Mouse (Mus musculus) monocyte, adult 5-6 weeks (primary cell): ENCODE results near the gene Ccdc33. TPM values are rescaled to one million over a fixed set of nuclear protein-coding genes. Genes with fewer than 3 reads are reported as not detected.

Source experiments
- ATAC-seq: fragments of 153-309, 156-312 bp; replicated peaks from 2 replicates; pipeline ENCODE4 v1.8.0; 2017; ENCODE audit warnings: mild to moderate bottlenecking; ENCODE audit not compliant: low TSS enrichment, insufficient number of reproducible peaks, severe bottlenecking, poor library complexity, low FRiP score
- total RNA-seq: library from RNA; stranded (forward); fragments of 200-1000, 200-491, 200-594 nt; gene quantifications from 3 replicates; pipeline ENCODE4 v1.2.3, GENCODE M21; 2017

Gene Ccdc33
- total RNA-seq, 1 experiment from 2014 or later: not detected

DNA sequence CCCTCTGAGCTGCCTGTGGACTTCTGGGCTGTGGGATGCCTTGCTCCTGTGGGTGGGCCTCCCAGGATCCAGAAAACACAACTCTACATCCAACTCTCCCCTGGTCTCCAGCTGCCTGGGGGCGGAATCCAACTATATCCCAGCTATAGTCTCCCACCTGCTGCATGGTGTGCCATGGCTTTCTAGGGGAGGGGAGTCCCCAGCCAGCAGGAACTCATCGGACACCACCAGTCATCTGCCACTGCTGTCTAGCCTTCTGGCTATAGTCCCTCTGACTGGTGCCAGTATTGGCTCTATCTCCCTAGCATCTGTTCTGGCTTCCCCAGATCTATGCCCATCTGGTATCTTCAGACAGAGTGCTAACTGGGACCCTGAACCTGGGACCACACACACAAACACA is 83.1 kb downstream of the Ccdc33 start:
- no peak for ATAC-seq

DNA sequence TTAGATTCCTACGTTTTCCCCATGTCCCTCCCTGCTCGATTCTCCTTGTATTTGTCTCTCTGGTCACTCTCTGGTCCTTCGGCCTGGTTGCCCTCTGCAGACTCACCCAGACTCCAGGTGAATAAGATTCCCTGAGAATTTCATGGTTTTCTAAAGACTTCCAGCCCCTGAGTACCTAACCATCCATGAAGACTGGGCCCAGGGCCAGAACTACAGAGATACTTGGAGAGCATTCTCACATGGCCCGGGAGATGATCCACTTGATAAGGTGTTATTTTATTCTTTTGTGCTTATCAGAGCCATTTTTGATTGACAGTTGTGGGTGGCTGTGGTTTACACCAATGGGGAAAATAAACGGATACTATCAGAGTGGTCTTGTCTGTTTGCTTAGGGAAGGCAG is 86.7 kb downstream of the Ccdc33 start:
- no peak for ATAC-seq

DNA sequence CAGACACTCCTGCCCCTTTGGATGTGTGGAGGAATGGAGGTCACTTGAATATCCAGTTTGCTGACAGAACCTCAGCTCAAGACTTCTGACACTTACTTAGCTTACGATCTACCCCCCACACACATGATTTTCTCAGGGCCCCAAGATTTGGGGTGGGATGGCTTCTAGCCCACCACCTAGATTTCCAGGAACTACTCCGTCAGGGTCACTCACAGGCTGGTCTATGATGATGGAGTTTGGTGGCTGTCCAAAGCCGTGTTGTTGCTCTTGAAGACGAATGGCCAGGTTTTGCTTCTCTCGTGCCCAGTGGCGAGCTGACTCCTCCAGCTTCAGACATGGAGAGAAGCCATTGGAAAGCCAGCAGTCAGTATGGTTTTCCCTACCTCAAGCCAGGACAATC is 89.0 kb downstream of the Ccdc33 start:
- ATAC-seq: no peak

DNA sequence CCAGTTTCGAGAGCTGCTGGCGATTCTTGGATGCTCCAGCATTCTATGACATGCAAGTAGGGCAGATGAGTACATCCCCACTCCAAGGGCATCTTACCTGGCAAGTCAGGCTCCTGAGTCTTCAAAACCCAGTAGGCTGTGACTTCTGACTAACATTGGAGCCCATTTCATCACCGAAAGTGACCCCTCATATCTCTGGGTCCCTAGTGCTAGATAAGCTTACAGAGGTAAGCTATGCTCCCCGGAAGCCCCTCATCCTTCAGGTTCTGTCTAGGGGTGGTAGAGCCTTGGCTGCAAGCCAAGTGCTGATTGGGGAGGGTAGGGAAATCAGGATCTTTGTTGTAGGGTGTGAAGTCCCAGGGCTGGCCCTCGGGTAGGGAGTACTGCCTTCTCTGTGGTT is 89.8 kb downstream of the Ccdc33 start:
- ATAC-seq: no peak

DNA sequence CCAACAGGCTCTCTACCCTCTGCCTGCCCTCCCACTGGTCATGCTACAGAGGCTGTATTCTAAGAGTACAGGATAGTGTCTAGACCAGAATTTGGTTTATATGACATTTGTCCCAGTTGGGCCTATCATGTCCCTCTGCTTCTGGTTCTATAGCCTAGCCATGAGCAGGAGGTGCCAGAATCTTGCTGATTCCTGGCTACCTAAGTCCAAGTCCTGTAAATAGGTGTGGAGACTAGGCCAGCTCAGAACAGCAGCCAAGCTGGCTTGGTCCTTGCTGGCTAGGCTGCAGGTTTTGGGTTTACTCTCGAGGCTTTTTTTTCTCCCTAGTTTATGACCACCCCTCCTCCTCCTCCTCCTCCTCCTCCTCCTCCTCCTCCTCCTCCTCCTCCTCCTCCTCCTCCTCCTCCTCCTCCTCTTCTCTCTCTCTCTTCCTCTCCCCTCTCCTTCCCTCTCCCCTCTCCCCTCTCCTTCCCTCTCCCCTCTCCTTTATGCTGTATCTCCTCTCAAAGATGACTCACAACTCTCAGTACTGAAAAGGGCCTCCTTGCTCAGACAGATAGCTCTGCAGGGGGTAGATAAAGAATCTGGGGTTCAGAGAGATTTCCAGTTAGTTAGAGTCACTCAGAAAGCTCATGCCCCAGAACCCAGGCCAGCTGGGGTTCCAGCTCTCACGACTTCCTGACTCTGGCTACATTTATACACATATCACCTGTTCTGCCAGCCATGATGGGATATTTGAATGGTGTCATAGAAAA is 91.0 kb downstream of the Ccdc33 start:
- no peak for ATAC-seq

DNA sequence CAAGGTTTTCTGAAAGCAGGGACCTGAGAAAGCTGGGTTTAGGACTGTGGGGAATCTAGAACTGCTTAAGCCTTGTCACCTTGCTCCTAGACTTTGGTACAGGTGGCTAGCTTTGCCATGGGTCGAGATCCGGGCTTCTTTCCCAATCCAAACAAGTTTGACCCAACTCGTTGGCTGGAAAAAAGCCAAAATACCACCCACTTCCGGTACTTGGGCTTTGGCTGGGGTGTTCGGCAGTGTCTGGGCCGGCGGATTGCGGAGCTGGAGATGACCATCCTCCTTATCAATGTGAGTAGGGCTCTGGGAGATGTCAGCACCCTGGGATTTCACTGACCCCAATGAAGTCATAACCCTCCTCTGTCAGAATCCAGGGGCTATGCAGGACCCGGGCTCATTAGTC is 92.6 kb downstream of the Ccdc33 start:
- ATAC-seq: no peak

DNA sequence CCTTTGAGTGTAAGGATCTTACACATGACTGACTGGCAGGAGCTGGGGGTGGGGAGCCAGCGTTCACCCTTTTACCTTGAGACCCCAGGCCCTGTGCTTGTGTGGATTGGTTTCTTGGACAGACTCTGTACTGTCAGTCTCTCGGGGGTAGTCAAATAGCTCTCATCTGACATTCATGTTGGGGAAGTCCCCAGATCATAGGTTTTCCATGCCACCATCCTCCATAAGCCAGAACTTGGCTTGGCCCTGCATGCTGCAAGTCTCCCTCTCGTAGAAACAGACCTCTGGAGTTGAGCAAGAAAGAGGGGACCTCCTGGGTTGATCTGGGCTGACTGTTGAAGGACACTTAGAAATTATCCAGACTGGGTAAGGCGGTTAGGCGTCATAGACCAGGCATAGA is 100.2 kb downstream of the Ccdc33 start:
- ATAC-seq: no peak

DNA sequence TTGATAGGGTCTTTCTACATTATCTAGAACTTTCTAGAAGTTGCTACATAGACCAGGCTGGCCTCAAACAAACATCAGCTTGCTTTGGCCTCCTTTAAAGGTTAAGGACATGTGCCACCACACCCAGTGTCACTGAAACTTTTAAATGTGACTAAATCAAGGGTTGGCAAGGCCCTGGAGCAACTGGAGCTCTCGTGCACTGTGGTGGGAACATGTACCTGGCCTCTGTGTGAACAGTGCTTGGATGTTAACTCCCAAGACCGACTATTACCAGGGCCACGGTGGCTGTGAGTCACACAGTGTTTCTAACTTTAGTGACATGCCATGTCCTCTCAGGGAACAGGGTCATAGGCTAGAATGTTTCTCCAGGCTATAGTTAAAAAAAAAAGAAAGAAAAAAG is 101.7 kb downstream of the Ccdc33 start:
- no peak for ATAC-seq

DNA sequence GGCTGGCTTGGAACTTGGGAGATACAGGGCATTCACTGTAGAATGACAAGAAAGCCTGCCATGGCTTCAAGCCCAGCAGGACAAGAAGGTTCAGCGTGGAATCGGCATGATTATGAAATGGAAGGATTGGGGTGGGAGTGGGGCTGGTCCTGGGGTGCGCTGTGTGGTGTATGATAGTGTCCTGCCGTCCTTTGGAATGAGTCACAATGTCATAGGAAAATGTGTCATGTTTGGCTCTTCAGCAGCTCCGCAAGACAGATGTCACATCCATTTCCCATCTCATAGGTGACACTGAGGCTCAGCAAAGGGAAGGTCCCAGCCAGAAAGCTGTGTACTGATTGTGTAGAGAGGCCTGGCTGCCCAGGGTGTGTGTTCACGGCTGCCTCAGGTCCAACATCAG is 102.8 kb downstream of the Ccdc33 start:
- ATAC-seq: no peak

DNA sequence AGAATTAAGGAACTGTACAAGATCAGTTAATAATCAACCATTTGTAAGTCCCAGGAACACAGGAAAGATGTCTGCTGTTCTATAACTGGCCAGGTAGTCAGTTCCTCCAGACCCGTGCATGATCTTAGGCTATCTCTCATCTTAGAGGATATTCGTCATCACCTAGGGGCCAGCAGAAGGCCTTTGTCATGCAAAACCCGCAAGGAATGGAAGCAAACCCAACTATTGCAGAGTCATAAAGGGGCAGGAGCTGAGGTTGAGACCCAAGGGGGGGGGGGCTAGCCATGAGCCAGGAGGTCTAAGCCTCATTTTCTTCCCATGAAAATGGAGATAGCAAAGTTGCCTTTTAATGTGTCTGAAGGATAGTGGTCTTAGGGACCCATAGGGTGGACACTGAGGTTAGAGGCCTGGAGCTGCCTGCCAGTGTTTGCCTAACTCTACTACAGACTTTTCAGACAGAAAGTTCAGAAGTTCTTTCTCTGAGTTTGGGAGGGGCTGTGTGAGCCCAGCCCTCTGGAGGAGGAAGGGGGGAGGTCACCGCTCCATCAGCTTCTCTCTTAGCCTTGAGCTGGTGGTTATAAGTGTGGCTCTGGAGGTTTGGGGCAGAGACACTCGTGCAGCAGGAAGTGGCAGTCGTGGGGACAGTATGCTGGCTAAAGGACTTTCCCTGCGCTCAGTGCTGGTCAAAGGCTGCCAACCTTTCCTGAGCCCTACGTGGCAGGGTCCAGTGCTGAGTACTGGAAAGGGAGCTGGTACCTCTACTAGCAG is 104.0 kb downstream of the Ccdc33 start:
- peak; percentile 38 for ATAC-seq

DNA sequence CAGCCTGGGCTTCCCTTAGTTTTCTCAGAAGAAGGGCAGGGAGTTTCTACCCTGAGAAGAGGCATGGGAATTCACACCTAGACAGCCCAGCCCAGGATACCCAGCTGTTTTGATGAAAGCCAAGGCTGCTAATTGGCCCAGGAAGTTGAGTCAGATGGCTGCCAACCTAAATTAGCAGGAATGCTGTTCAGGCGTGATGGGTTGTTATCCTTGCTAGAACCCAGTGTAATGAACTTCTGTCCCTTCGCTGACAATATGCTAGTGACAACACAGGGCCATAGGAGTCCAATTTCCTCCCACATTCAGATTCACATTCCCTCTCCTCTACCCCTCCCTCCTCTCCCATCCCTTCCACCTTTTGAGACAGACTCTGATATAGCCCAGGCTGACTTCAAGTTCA is 105.7 kb downstream of the Ccdc33 start:
- no peak for ATAC-seq

DNA sequence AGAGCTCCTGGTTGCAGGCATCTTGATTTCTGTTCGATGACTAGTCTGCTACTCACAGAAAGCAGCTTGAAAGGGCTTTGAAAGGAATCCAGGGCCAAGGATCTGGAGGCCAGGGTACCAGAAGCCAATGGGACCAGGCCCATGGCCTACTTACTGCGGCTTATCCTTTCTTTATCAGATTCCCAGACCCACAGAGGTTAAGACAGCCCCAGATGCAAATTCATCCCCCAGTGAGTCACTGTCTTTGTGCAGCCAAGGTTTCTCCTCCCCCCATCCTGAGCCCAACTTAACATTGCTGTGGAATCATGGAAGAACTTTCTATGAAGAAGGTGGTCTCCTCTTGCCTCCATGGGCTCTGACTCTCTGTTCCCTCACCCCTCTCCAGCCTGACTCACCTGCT is 106.1 kb downstream of the Ccdc33 start:
- ATAC-seq: no peak

DNA sequence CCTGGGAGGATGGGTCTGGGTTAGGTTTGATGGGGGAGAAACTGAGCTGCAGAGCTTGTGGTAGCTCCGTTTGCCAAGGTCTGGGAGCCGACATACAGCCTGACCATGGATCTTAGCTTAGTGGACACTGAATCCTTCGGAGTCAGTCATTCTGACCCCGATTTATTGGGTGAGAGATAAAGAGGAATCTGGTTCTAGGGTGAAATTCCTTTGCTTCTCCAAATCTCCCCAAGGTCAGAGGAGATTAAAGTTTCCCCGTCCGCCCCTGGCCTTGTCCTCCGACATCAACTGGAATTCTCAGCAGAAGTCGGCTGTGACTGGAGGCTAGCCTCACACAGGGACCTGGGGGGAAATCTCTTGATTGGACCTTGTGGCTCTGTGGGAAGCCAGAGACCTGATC is 107.1 kb downstream of the Ccdc33 start:
- ATAC-seq: no peak

DNA sequence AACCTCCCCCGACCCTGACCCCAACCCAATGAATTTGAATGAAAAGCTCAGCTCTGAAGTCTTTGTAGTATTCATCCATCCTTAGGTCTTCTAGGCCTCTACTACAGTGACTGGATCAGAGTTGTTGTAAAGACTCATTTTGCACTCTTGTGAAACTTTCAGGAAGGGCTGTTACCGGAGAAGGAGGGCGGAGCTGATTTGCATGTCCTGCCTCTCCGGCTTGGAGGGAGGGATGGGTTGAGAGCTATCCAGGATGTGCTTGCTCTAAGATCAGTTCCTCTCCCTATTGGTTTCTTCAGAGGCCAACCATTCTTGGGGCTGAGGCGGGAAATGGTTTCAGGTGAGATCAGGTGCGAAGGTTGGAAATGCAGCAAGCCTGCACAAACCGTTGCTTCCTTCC is 107.6 kb downstream of the Ccdc33 start:
- no peak for ATAC-seq

DNA sequence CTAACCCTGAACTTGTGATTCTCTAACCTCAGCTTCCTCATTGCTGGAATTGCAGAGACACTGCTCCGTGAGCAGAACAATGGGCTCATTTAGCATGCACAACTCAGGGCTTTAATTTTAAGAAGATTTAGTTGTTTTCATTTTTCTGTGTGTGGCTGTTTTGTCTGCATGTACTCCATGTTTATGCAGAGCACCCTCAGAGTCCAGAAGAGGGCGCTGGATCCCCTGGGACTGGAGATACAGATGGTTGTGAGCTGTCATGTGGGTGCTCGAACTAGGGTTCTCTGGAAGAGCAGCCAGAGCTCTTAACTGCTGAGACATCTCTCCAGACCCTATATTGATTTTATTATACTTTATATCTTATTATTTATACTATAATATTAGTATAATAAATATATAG is 109.0 kb downstream of the Ccdc33 start:
- no peak for ATAC-seq

DNA sequence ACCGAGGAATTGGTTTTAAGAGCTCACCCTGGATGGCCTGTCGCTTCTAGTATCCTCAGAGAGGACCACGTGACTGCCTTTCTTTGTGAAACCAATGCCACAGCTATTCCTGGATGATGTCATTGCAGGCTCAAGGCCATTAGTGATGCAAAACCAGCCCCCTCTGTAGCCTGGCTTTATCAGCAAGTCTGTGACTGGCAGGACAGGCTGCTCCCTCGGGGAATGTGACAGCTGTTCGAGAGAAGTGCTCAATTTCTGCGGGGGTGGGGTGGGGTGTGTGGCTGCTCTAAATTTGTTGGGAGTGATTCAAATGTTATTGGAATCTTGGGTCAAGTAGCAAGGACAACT is 109.6 kb downstream of the Ccdc33 start:
- no peak for ATAC-seq

DNA sequence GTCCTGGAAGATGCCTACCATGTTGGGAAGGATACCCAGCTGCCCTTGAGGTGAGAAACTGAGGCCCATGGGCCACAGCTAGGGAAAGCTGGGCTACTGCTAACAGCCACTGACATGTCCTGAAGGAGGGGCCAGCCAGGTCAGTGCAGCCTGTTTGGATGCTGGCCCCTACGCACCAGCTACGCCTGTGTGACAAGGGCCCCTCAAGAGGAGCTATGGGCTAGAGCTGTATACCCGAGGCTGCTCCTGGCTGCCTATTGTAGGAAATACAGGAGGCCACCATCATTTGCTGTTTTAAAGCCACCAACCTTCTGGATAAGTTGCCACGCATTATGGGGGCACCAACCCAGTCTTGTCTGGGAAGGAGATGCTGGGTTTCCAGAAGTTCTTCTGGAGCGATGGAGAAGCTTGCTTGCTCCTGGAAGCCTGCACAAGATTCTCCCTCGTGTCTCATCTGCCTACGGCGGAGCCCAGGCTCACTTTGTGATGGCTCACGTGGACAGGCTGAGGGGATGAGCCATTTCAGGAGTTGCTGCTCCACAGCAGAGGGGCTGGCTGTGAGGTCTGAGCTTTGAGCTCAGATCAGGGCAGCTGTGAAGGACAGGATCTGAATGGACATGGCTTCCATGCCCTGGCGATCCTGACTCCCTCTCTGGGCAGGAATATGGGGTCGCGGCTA is 110.1 kb downstream of the Ccdc33 start:
- no peak for ATAC-seq

DNA sequence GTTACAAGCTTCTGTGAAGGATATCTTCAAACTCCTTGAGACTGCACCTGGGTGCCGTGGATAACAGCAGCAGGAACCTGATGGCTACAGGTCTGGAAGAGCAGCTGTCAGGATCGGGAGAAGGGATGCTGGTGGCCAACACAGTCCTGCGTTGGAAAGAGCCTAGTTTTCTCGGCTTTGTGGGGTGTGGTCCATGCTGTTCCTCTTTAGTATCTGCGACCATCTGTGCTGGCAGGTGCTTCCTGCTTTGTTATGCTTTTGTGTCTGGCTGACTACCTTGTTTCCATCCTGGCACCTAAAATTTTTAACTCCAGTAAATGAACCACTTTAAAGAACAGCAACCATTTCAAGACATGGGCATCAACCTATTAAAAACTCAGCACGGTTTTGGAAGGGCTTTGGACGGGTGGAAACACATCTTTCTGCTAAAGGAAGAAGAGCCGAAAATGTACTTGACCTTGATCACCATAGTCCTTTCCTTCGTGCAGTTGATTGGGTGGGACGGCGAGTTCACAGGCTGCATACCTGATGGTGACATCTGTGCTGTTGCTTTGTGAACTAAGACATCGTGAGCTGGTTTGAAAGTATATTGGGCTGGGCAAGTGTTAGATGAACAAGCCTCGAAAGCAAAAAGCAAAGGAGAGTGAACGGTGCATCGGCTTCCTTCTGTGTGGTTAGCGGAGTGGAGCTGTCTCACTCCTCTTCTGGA is 112.7 kb downstream of the Ccdc33 start, which contains the start of gene Cyp11a1:
TSS of gene Cyp11a1 (plus strand) at position 659 of the 709 bp plus-strand sequence.
- ATAC-seq: no peak

DNA sequence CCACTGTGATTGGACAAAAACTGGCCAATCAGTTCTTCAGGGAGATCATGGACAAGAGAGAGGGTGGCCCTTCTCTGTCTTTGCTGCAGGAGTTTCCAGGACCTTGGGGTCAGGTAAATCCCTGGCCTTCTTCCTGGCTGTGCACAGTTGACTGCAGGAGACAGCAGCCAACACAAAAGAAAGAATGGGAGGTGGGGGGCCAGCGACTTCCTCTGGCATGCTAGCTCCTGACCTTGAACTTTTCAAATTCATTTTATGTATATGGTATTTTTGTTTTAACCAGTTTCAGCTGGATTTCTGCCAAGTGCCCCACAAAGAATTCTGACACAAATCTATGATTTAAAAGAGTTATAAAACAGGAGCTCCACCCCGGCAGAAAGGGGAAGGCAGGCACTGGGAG is 115.4 kb downstream of the Ccdc33 start:
- ATAC-seq: no peak
